Mouse (Mus musculus) thymus, postnatal 0 days (tissue): Measurements from ENCODE around the gene Fgfr1op2. TPM values are rescaled to one million over a fixed set of nuclear protein-coding genes. Genes with fewer than 3 reads are reported as not detected.
A peak's percentile ranks its signal among the peaks of the same experiment; 100 is the strongest.
"Not testable (repeated sequence)": the region's sequence is repeated elsewhere in the genome, so short reads cannot be mapped to it uniquely, and the experiment has no call there.

Experiments
- DNase-seq: peaks from one replicate; pipeline ENCODE4 v3.0.0-alpha.2; 2015; ENCODE audit warnings: low spot score
- polyA plus RNA-seq: library from polyadenylated mRNA; unstranded; fragments of >200 nt; fragmentation: Nextera tagmentation; extraction: Ambion mirVana; gene quantifications from 2 replicates; pipeline ENCODE4 v1.2.1, GENCODE M21; 2015

Fgfr1op2 gene
- polyA plus RNA-seq: 216 and 219 TPM in 2 replicates

- DNase-seq: no peak
Measured at GRCm38 (mm10) chr6:146576903-146577302, at the start of gene Fgfr1op2. Gene Fgfr1op2 (plus strand): TSS chr6:146577203.

- no peak for DNase-seq
Measured at GRCm38 (mm10) chr6:146527537-146527936, 49.5 kb upstream of the Fgfr1op2 start.

GRCm38 (mm10) chr6:146530363-146530762 is 46.6 kb upstream of the Fgfr1op2 start:
- DNase-seq: no peak

- no peak for DNase-seq
Measured at GRCm38 (mm10) chr6:146530769-146531168, 46.2 kb upstream of the Fgfr1op2 start.

- no peak for DNase-seq
Measured at GRCm38 (mm10) chr6:146533146-146533545, 43.9 kb upstream of the Fgfr1op2 start.

GRCm38 (mm10) chr6:146535501-146535900 is 41.5 kb upstream of the Fgfr1op2 start:
- DNase-seq: no peak

- no peak for DNase-seq
Measured at GRCm38 (mm10) chr6:146537111-146537510, 39.9 kb upstream of the Fgfr1op2 start.

GRCm38 (mm10) chr6:146538071-146538470 is 38.9 kb upstream of the Fgfr1op2 start:
- DNase-seq: no peak

- no peak for DNase-seq
Measured at GRCm38 (mm10) chr6:146538661-146539060, 38.3 kb upstream of the Fgfr1op2 start.

GRCm38 (mm10) chr6:146540386-146540785 is 36.6 kb upstream of the Fgfr1op2 start:
- no peak for DNase-seq

GRCm38 (mm10) chr6:146544622-146545021 is 32.4 kb upstream of the Fgfr1op2 start:
- DNase-seq: peak; percentile 19

GRCm38 (mm10) chr6:146545289-146545865 is 31.6 kb upstream of the Fgfr1op2 start:
- DNase-seq: no peak

- DNase-seq: no peak
Measured at GRCm38 (mm10) chr6:146550421-146550820, 26.6 kb upstream of the Fgfr1op2 start.

- DNase-seq: no peak
Measured at GRCm38 (mm10) chr6:146551326-146551725, 25.7 kb upstream of the Fgfr1op2 start.

- not testable (repeated sequence) for DNase-seq
Measured at GRCm38 (mm10) chr6:146562461-146562860, 14.5 kb upstream of the Fgfr1op2 start.

- DNase-seq: no peak
Measured at GRCm38 (mm10) chr6:146572073-146572472, 4.9 kb upstream of the Fgfr1op2 start.

GRCm38 (mm10) chr6:146577310-146578109 is 507 bp downstream of the Fgfr1op2 start, which contains the start of gene Ints13:
Gene Ints13 (minus strand): TSS chr6:146577835.
- DNase-seq: peak; percentile 98

GRCm38 (mm10) chr6:146578111-146578531 is 1.1 kb downstream of the Fgfr1op2 start:
- DNase-seq: peak; percentile 59

- DNase-seq: no peak
Measured at GRCm38 (mm10) chr6:146578586-146578985, 1.6 kb downstream of the Fgfr1op2 start.

GRCm38 (mm10) chr6:146580381-146580926 is 3.5 kb downstream of the Fgfr1op2 start:
- peak; percentile 21 for DNase-seq

GRCm38 (mm10) chr6:146583366-146584046 is 6.5 kb downstream of the Fgfr1op2 start:
- DNase-seq: no peak

- DNase-seq: no peak
Measured at GRCm38 (mm10) chr6:146585134-146585533, 8.1 kb downstream of the Fgfr1op2 start.
